Mouse (Mus musculus): Measurements from ENCODE around the gene Arx. TPM values are rescaled to one million over a fixed set of nuclear protein-coding genes. Genes with fewer than 3 reads are reported as not detected.

Gene Arx
- not detected for total RNA-seq (2021)

DNA sequence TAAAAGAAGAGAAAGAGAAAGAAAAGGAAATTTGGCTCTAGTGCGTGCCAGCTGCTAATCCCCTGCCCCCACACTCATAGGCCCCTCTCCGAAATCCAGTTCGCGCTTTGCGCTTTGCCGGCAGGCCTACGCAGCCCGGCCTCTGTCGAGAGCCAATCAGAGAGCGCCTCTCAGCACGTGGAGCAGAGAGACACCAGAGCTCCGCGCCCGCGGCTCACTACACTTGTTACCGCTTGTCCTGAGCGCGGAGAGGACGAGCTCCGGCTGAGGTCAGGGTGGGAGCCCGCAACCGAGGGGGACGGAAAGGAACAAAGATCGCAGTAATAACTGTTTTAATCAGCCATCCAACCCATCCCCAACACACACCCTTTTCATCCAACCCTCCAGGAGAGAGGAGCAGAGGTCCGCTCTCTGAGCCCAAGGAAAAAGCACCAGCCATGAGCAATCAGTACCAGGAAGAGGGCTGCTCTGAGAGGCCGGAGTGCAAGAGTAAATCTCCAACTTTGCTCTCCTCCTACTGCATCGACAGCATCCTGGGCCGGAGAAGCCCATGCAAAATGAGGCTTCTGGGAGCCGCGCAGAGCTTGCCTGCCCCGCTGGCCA lies at the start of gene Arx:
Gene Arx (plus strand): TSS at position 155 of the 603 bp plus-strand sequence.
- peak; percentile 67 for DNase-seq

DNA sequence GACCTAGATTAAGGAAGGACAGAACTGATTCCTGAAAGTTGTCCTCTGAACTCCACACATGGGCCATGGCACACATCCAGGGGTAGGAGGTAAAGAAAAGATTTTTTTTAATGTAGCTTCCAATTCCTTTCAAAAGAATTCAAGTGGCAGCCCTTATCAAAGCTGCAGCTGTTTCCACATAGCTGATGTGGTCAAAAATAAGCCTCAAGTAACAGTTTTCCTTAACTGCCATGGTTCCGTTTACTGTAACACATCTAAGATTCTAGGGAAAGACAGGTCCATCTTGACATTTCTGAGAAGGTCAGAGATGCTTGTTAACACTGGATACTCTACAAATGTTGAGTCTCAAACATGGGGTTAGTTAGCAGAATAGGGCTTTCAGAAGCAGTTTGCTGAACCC lies 34.9 kb upstream of the Arx start:
- DNase-seq = no peak

DNA sequence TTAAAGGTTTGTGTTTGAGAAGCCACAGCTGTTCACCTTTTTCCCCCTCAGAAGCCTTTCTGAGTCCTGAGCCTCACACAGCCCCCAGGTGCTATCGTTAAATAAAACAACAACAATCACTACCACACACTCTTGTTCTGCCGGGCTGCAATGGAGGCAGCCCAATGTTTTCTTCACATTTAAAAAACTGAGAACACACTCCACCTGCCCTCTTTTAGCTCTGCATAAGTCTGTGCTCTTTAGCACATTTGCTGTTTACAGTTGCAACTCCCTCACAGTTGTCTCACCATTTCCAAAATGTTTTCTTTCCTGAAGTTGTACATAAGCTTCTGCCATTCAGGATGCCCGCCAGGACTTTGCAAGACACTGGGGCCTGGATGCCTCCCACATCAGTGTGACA lies 10.6 kb upstream of the Arx start:
- DNase-seq = no peak

GRCm38 (mm10) chrX:93279940-93280339 lies 6.3 kb upstream of the Arx start:
- DNase-seq = no peak

GRCm38 (mm10) chrX:93281028-93281723 lies 5.1 kb upstream of the Arx start:
- peak; percentile 64 for DNase-seq

- no peak for DNase-seq
Observed at GRCm38 (mm10) chrX:93281756-93282155, 4.5 kb upstream of the Arx start.

GRCm38 (mm10) chrX:93285091-93285490 lies 1.2 kb upstream of the Arx start:
- no peak for DNase-seq

- no peak for DNase-seq
Observed at GRCm38 (mm10) chrX:93288339-93288738, 2.1 kb downstream of the Arx start.

GRCm38 (mm10) chrX:93289076-93289475 lies 2.8 kb downstream of the Arx start:
- DNase-seq = no peak

GRCm38 (mm10) chrX:93289851-93290380 lies 3.7 kb downstream of the Arx start:
- DNase-seq = no peak

DNA sequence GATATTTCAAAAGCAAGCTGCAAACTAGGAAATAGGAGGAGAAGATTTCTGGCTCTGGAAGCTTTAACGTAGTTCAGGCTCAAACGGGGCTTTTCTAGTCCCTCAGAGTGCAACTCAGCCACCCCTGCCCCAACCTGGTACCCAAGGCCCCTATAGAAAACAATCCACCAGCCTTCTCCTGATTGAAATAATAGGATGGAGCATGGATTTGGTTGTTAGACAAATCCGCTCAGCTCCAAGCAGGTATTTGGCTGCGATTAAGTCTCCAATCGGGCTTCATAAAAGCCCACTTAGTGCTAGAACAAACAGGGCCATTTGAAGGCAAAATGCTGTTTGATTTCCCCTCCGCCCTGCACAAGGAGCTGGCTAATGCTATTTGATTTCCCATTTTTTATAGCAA lies 5.8 kb downstream of the Arx start:
- DNase-seq = no peak

DNA sequence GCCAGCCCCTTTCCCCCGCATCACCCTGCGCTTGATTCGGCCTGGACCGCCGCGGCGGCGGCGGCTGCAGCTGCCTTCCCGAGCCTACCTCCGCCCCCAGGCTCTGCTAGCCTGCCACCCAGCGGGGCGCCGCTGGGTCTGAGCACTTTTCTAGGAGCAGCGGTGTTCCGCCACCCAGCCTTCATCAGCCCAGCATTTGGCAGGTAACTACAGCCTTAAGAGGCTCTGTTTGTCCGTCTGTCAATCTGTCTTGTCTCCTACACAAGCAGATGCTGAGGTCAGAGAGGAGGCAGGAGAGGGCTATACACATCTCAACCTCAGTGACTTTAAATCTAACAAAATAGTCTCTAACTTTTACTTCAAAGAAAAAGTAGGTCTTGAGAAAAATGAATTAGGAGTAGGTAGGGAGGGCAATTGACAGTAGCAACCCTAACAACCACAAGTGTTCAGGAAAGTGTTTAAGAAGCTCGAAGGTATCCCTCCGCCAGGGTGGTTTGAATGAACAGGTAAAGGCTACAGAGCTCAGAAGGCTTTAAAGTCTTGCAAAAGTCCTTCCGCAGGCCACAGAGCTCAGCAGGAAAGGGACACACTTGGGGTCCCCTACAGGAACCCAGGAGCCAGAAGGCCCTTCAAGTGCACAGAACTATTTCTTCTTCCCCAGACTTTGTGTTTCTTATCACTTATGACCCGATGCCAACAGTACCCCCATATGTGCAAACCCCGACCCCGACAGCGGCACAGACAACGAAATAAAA lies 8.7 kb downstream of the Arx start:
- DNase-seq = no peak

GRCm38 (mm10) chrX:93295819-93296218 lies 9.6 kb downstream of the Arx start:
- no peak for DNase-seq

- DNase-seq = no peak
Observed at GRCm38 (mm10) chrX:93297001-93297441, 10.8 kb downstream of the Arx start.

- no peak for DNase-seq
Observed at GRCm38 (mm10) chrX:93299046-93299626, 12.9 kb downstream of the Arx start.

DNA sequence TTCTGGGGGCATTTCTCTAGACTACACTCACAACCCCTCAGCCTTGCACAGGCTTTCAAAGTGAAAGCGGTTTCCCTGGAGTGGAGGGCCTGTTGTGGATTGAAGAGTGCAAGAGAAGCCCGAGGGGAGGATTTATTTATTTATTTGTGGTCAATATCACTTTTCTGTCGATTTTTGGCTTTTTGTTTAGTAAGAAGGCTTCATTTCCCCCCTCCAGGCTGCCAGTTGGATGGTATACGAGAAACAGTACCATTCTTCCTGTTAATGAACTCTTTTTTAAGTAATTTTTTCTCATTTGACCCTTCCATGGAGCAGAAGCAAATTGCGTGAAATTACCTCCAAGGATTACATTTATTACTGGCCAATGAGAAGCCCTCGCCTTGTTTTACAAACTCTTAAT lies 13.5 kb downstream of the Arx start:
- no peak for DNase-seq

DNA sequence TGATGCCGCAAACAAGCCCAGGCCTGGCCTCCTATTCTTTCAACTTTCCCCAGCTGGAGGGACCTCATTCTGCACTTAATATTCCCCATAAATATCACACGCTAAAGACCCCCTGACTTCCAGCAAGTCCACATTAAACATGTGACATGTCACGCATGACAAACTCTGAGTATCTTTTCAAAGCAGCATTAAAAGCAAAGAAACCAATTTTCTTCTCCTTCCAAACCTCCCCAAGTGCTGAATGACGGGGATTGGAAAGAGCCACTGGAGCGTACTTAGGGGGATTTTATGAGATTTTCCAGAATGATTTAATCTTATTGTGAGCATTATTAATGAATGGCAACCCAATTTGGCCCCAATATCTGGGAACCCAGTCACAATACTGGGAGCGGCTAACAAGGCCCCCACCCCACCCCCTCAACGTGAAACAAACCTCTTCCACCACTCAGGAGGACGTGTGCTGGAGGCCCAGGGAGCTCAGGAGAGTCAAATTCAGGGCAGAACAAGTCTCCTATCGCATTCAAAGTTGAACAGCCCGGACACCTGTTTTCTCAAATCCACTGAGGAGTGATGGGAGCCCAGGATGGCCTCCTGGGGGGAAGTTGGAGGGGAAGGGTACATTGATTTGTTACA lies 14.1 kb downstream of the Arx start:
- DNase-seq = no peak

GRCm38 (mm10) chrX:93301798-93302197 lies 15.6 kb downstream of the Arx start:
- no peak for DNase-seq

- DNase-seq = no peak
Observed at GRCm38 (mm10) chrX:93305780-93306179, 19.5 kb downstream of the Arx start.

DNA sequence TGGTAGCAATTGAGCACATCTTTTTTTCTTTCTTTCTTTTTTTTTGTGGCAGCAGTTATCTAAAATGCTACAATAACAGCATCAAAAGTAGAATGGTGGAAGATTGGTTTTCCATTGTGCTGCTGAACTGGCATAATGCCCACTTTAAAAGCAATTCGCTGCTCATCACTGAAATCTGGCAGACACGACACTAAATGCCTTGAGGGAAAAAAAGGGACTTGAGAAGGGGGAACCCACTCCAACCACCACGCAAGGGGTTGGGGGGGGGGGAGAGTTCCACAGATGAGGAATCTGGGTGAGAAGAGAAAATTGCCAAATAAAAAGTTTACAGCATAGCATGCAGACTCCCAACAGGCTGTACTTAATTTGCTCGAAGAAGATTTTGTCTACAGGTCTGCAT lies 31.3 kb downstream of the Arx start:
- no peak for DNase-seq

DNA sequence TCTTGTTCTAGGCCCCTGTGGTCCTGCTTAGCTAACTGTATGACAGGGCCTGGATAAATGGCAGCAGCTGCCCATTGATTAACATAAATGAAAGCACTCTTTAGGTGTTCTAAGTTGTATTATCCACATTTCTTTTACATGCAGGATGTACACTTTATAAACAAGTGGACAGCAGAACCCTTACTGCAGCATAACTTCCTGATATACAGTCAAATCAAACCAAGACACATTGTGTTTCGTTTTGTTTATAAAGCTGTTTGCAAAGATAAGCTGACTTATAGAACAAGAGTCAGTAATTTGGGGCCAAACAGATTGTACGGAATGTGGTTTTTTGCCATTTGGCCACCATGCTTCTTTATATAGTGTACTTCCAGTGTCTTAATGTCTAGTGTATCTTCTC lies 33.7 kb downstream of the Arx start:
- DNase-seq = no peak

DNA sequence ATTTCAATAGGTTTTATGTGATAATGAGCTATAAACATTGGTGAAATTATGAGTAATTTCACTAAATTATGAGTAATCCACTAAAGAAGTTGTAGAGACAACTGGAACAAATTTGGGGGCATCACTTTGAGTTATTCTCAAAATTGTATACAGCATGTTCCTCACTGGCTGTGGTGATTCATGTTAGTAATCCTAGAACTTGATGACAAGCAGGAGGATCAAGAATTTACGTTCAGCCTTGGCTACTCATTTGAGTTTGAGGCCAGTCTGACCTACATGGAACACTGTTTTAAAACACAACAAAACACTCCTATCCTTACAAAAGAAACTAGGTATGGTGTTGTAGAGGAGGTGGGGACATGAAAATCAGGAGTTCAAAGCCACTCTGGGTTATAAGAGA lies 35.1 kb downstream of the Arx start:
- no peak for DNase-seq
